Mouse (Mus musculus) myocyte (in vitro differentiated cells): ENCODE measurements around the gene Adamts16. TPM values are rescaled to one million over a fixed set of nuclear protein-coding genes. Genes with fewer than 3 reads are reported as not detected.

Source experiments
- H3K27me3 ChIP-seq: one replicate; pipeline ENCODE4 v1.6.1; 2011; ENCODE audit not compliant: control insufficient read depth, insufficient read depth, insufficient read length
- H3K36me3 ChIP-seq: one replicate; pipeline ENCODE4 v1.6.1; 2011; ENCODE audit not compliant: control insufficient read depth, insufficient read depth
- H3K4me2 ChIP-seq: one replicate; pipeline ENCODE4 v1.6.1; 2011; ENCODE audit warnings: low read depth, control low read depth
- H3K4me3 ChIP-seq: one replicate; pipeline ENCODE4 v1.5.1; 2011; ENCODE audit warnings: mild to moderate bottlenecking, control low read depth, moderate library complexity
- H3K79me2 ChIP-seq: one replicate; pipeline ENCODE4 v1.6.1; 2011; ENCODE audit not compliant: control insufficient read depth, insufficient read depth
- H3ac ChIP-seq: one replicate; pipeline ENCODE4 v1.6.1; 2011; ENCODE audit not compliant: control insufficient read depth, insufficient read length
- CEBPB ChIP-seq: IDR thresholded peaks from 2 replicates; pipeline ENCODE4 v1.6.1; 2011; ENCODE audit warnings: mild to moderate bottlenecking, moderate library complexity; ENCODE audit not compliant: poor library complexity, insufficient read depth, severe bottlenecking
- E2F4 ChIP-seq: IDR thresholded peaks from one replicate; pipeline ENCODE4 v1.6.1; 2011; ENCODE audit warnings: mild to moderate bottlenecking, control low read depth, moderate library complexity; ENCODE audit not compliant: insufficient read depth
- MAX ChIP-seq: IDR thresholded peaks from one replicate; pipeline ENCODE4 v1.6.1; 2011; ENCODE audit warnings: low read depth, mild to moderate bottlenecking, control low read depth
- MYOD1 ChIP-seq, 3 experiments: IDR thresholded peaks; one replicate each; pipeline ENCODE4 v1.6.1; 2011; ENCODE audit warnings: control low read depth in 2 of 3, low read depth in 2 of 3, mild to moderate bottlenecking in 2 of 3, moderate library complexity in 1 of 3; ENCODE audit not compliant: insufficient read length in 2 of 3, control insufficient read depth in 1 of 3
- MYOG ChIP-seq, 3 experiments: IDR thresholded peaks; one replicate each; pipeline ENCODE4 v1.6.1; 2011; ENCODE audit warnings: control low read depth in 2 of 3, low read depth in 2 of 3, mild to moderate bottlenecking in 2 of 3; ENCODE audit not compliant: insufficient read length in 2 of 3, control insufficient read depth in 1 of 3, insufficient read depth in 1 of 3
- POLR2A ChIP-seq: IDR thresholded peaks from one replicate; pipeline ENCODE4 v1.6.1; 2011; ENCODE audit warnings: low read depth, mild to moderate bottlenecking, control low read depth, moderate library complexity; ENCODE audit not compliant: insufficient read length
- POLR2AphosphoS2 ChIP-seq: IDR thresholded peaks from one replicate; pipeline ENCODE4 v1.6.1; 2011; ENCODE audit warnings: low read depth, control low read depth; ENCODE audit not compliant: insufficient read length
- REST ChIP-seq: IDR thresholded peaks from one replicate; pipeline ENCODE4 v1.6.1; 2011; ENCODE audit warnings: mild to moderate bottlenecking, control low read depth, moderate library complexity; ENCODE audit not compliant: insufficient read depth, insufficient read length
- SRF ChIP-seq: IDR thresholded peaks from one replicate; pipeline ENCODE4 v1.6.1; 2011; ENCODE audit warnings: low read depth; ENCODE audit not compliant: control insufficient read depth, insufficient read length
- TCF12 ChIP-seq: IDR thresholded peaks from one replicate; pipeline ENCODE4 v1.6.1; 2011; ENCODE audit warnings: mild to moderate bottlenecking, control low read depth; ENCODE audit not compliant: poor library complexity, insufficient read depth, severe bottlenecking
- TCF3 ChIP-seq: IDR thresholded peaks from one replicate; pipeline ENCODE4 v1.6.1; 2011; ENCODE audit warnings: low read depth, control low read depth; ENCODE audit not compliant: insufficient read length
- USF1 ChIP-seq: IDR thresholded peaks from one replicate; pipeline ENCODE4 v1.6.1; 2011; ENCODE audit warnings: low read depth, mild to moderate bottlenecking, control low read depth, moderate library complexity
- polyA plus RNA-seq: library from polyadenylated mRNA; unstranded; fragments of >200 nt; fragmentation: generic; extraction: Trizol; gene quantifications from one replicate; pipeline ENCODE4 v1.2.1, GENCODE M21; 2012; ENCODE audit warnings: missing spikeins

Adamts16 gene
- polyA plus RNA-seq, 1 experiment: 0.67 TPM

- TF ChIP-seq MYOD1 (IDR thresholded peaks at IDR 0.05; ENCODE audit: control insufficient read depth in 1 of 3, insufficient read length in 2 of 3, low read depth in 2 of 3): no peak
- Histone ChIP-seq H3K36me3 (no peaks in the 10 kb centered on the region), H3ac (no peak overlapping the region), H3K4me3 (no peak overlapping the region), H3K79me2 (no peaks in the 10 kb centered on the region), H3K27me3 (no peaks in the 10 kb centered on the region), H3K4me2 (no peak overlapping the region)
Observed at GRCm38 (mm10) chr13:70689452-70689960, 152.1 kb downstream of the Adamts16 start.

GRCm38 (mm10) chr13:70685825-70686224, 155.8 kb downstream of the Adamts16 start:
- Histone ChIP-seq H3K4me3 (no peak overlapping the region), H3ac (no peak overlapping the region), H3K27me3 (no peaks in the 10 kb centered on the region), H3K79me2 (no peaks in the 10 kb centered on the region), H3K36me3 (no peaks in the 10 kb centered on the region), H3K4me2 (peak overlapping the region; percentile 3)
- no peak for TF ChIP-seq TCF3
- no peak for TF ChIP-seq POLR2A
- TF ChIP-seq CEBPB: no peak
- TF ChIP-seq USF1: no peak
- TF ChIP-seq MAX: no peak
- no peak for TF ChIP-seq TCF12
- no peak for TF ChIP-seq MYOG (IDR thresholded peaks at IDR 0.05; ENCODE audit: control insufficient read depth in 1 of 3, insufficient read depth in 1 of 3, insufficient read length in 2 of 3, low read depth in 2 of 3)
- TF ChIP-seq POLR2AphosphoS2: no peak
- TF ChIP-seq SRF: no peak
- TF ChIP-seq REST: no peak
- TF ChIP-seq E2F4: no peak
- no peak for TF ChIP-seq MYOD1 (IDR thresholded peaks at IDR 0.05; ENCODE audit: control insufficient read depth in 1 of 3, insufficient read length in 2 of 3, low read depth in 2 of 3)

GRCm38 (mm10) chr13:70684976-70685609, 156.5 kb downstream of the Adamts16 start:
- Histone ChIP-seq H3K79me2 (no peaks in the 10 kb centered on the region), H3K4me2 (peak overlapping the region; percentile 3), H3ac (no peak overlapping the region), H3K27me3 (no peaks in the 10 kb centered on the region), H3K4me3 (no peak overlapping the region), H3K36me3 (no peaks in the 10 kb centered on the region)
- TF ChIP-seq TCF12 (peak; percentile 83), REST (no peak), MYOG (IDR thresholded peaks at IDR 0.05; ENCODE audit: control insufficient read depth in 1 of 3, insufficient read depth in 1 of 3, insufficient read length in 2 of 3, low read depth in 2 of 3) (peak; percentile 37 to 76 (median 74)), SRF (no peak), USF1 (peak; percentile 22), MYOD1 (IDR thresholded peaks at IDR 0.05; ENCODE audit: control insufficient read depth in 1 of 3, insufficient read length in 2 of 3, low read depth in 2 of 3) (peak; percentile 64 to 97 (median 95)), CEBPB (0 out of 2 replicates have a peak, but pooled peaks have one; percentile 17), TCF3 (peak; percentile 75)

- no peak overlapping the region for H3K4me2 ChIP-seq
- H3K36me3 ChIP-seq: no peaks in the 10 kb centered on the region
- no peaks in the 10 kb centered on the region for H3K79me2 ChIP-seq
- no peak overlapping the region for H3K4me3 ChIP-seq
- no peaks in the 10 kb centered on the region for H3K27me3 ChIP-seq
- TF ChIP-seq TCF12 (no peak), MYOD1 (IDR thresholded peaks at IDR 0.05; ENCODE audit: control insufficient read depth in 1 of 3, insufficient read length in 2 of 3, low read depth in 2 of 3) (no peak), E2F4 (no peak), REST (no peak)
- no peak overlapping the region for H3ac ChIP-seq
Observed at GRCm38 (mm10) chr13:70681411-70682183, 160.0 kb downstream of the Adamts16 start.

- Histone ChIP-seq H3K4me2 (no peak overlapping the region), H3K79me2 (no peaks in the 10 kb centered on the region), H3K27me3 (no peaks in the 10 kb centered on the region), H3K4me3 (no peak overlapping the region), H3K36me3 (no peaks in the 10 kb centered on the region), H3ac (no peak overlapping the region)
- TF ChIP-seq MAX: no peak
- TF ChIP-seq TCF12: peak; percentile 43
- TF ChIP-seq MYOG (IDR thresholded peaks at IDR 0.05; ENCODE audit: control insufficient read depth in 1 of 3, insufficient read depth in 1 of 3, insufficient read length in 2 of 3, low read depth in 2 of 3): peak in 1 of 3 experiments; percentile 42
- no peak for TF ChIP-seq USF1
- TF ChIP-seq CEBPB: no peak
- TF ChIP-seq TCF3: no peak
- TF ChIP-seq SRF: no peak
- no peak for TF ChIP-seq POLR2AphosphoS2
- no peak for TF ChIP-seq E2F4
- peak in 2 of 3 experiments; percentile 83 to 88 for TF ChIP-seq MYOD1 (IDR thresholded peaks at IDR 0.05; ENCODE audit: control insufficient read depth in 1 of 3, insufficient read length in 2 of 3, low read depth in 2 of 3)
- TF ChIP-seq POLR2A: no peak
- no peak for TF ChIP-seq REST
Observed at GRCm38 (mm10) chr13:70680316-70680715, 161.3 kb downstream of the Adamts16 start.

Other genes with a start within 250 kb of the Adamts16 start
- 15.9 TPM for gene Ice1, start 204.2 kb downstream of the Adamts16 start, polyA plus RNA-seq